Mouse (Mus musculus) CD4-positive naive resting alpha-beta T cell, adult 76 days (primary cell): ENCODE results near the gene Esr2. TPM values are rescaled to one million over a fixed set of nuclear protein-coding genes. Genes with fewer than 3 reads are reported as not detected.

Source experiments
- total RNA-seq: library from RNA; stranded (reverse); gene quantifications from one replicate; pipeline ENCODE4 v1.2.4, GENCODE M21; 2023

Gene Esr2
- total RNA-seq: not detected

GRCm38 (mm10) chr12:76177000-76177863 is at the start of gene Esr2:
TSS of gene Esr2 (minus strand) at chr12:76177259.

Other genes starting within 250 kb of the Esr2 start
- gene Tex21, start 69.5 kb upstream of the Esr2 start, total RNA-seq: not detected
- 57.0 TPM for gene Mthfd1, start 78.0 kb upstream of the Esr2 start, total RNA-seq
- 0.67 TPM for gene Akap5, start 147.6 kb upstream of the Esr2 start, total RNA-seq
- gene Zbtb25, start 192.3 kb upstream of the Esr2 start, total RNA-seq: 47.1 TPM
- 20.8 TPM for gene Zbtb1, start 193.0 kb upstream of the Esr2 start, total RNA-seq
- 4.4 TPM for gene Hspa2, start 226.9 kb upstream of the Esr2 start, total RNA-seq
- not detected for gene Ppp1r36, start 240.3 kb upstream of the Esr2 start, total RNA-seq